Mouse (Mus musculus): ENCODE results near the gene Rabl6. TPM values are rescaled to one million over a fixed set of nuclear protein-coding genes. Genes with fewer than 3 reads are reported as not detected.
A peak's percentile ranks its signal among the peaks of the same experiment; 100 is the strongest.

The Rabl6 gene
- polyA plus RNA-seq, 1 experiment from 2014 or later: 78.3 TPM

- no peak overlapping the region for H3K4me2 ChIP-seq (replicated peaks)
- no peak overlapping the region for H3K27ac ChIP-seq
- H3K4me3 ChIP-seq: no peak overlapping the region
- WGBS: 96% methylated on average over 8 of the region's 8 CpGs
- H3K9me3 ChIP-seq: no peaks in the 10 kb centered on the region
- no peaks in the 10 kb centered on the region for H3K27me3 ChIP-seq (replicated peaks)
- H3K36me3 ChIP-seq: peaks cover 92% of the 10 kb centered on the region
- no peak overlapping the region for H3K9ac ChIP-seq
- ATAC-seq (ENCODE audit: low FRiP score, low read depth): no peak
- H3K4me1 ChIP-seq: peaks cover 5% of the 10 kb centered on the region; the same call in 1 of the 2 replicates
Observed at GRCm38 (mm10) chr2:25588227-25588907, 20.0 kb downstream of the Rabl6 start.

- H3K4me3 ChIP-seq: no peak overlapping the region
- no peaks in the 10 kb centered on the region for H3K9me3 ChIP-seq
- WGBS: 90% methylated on average over 8 of the region's 8 CpGs
- H3K9ac ChIP-seq: no peak overlapping the region
- H3K27ac ChIP-seq: no peak overlapping the region
- no peak for ATAC-seq (ENCODE audit: low FRiP score, low read depth)
- peaks cover 85% of the 10 kb centered on the region for H3K36me3 ChIP-seq
- H3K4me1 ChIP-seq: peaks cover 16% of the 10 kb centered on the region
- no peak overlapping the region for H3K4me2 ChIP-seq (replicated peaks)
- no peaks in the 10 kb centered on the region for H3K27me3 ChIP-seq (replicated peaks)
Observed at GRCm38 (mm10) chr2:25587290-25587689, 21.0 kb downstream of the Rabl6 start.

GRCm38 (mm10) chr2:25585601-25586000 is 22.7 kb downstream of the Rabl6 start:
- 87% methylated on average over 3 of the region's 3 CpGs for WGBS
- no peak overlapping the region for H3K4me3 ChIP-seq
- H3K9me3 ChIP-seq: no peaks in the 10 kb centered on the region
- peaks cover 5% of the 10 kb centered on the region for H3K27me3 ChIP-seq (replicated peaks)
- no peak overlapping the region for H3K9ac ChIP-seq
- peaks cover 31% of the 10 kb centered on the region for H3K4me1 ChIP-seq
- no peak overlapping the region for H3K4me2 ChIP-seq (replicated peaks)
- peaks cover 69% of the 10 kb centered on the region for H3K36me3 ChIP-seq
- no peak for ATAC-seq (ENCODE audit: low FRiP score, low read depth)
- no peak overlapping the region for H3K27ac ChIP-seq

DNA sequence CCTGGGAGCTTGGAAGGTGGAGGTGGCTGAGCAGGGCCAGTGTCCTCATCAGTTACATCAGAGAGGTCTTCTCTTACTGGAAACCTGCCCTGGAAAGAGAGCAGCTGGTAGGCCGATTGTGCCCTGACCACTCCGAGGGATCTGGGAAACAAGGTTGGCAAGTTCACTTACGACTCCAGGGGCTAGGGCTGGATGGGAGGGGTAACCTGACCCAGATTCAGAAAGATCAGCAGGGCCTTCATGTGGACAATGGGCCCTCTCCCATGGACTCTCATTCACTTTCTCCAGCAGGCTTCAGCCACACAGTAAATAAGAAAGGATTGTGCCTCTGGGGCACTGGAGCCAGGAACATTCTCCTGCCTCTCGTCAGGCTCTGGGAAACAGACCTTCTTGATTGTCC is 23.5 kb downstream of the Rabl6 start:
- no peak for ATAC-seq (ENCODE audit: low FRiP score, low read depth)

DNA sequence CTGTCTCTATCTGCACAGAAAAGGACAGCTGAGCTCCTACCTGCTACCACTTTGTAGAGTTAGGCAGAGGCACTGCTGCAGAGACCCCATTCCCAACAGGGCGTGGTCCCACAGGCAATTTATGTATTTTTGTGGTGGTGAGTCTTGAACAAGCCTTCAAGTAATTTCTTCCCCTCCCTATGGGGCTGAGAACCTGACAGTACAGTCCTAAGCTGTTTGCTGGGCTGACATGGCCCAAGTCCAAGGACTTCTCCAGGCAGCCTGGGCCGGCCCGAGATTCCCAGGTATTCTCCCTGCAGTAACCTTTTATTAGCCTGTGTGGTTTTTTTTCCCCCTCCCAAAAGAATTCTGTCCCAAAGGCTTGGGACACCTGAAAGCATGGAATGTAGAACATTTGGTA is 24.2 kb downstream of the Rabl6 start:
- Histone ChIP-seq H3K4me3 (no peak overlapping the region), H3K9me3 (no peaks in the 10 kb centered on the region), H3K36me3 (peaks cover 57% of the 10 kb centered on the region), H3K4me2 (replicated peaks) (no peak overlapping the region), H3K27ac (no peak overlapping the region), H3K9ac (no peak overlapping the region), H3K27me3 (replicated peaks) (peaks cover 20% of the 10 kb centered on the region), H3K4me1 (peaks cover 42% of the 10 kb centered on the region)
- ATAC-seq (ENCODE audit: low FRiP score, low read depth): no peak
- 92% methylated on average over 3 of the region's 3 CpGs for WGBS

More for the DNA sequence above, 23.5 kb downstream of the Rabl6 start:
- no peak overlapping the region for H3K4me3 ChIP-seq
- no peak overlapping the region for H3K4me2 ChIP-seq (replicated peaks)
- WGBS: 86% methylated on average over 4 of the region's 4 CpGs
- H3K9ac ChIP-seq: no peak overlapping the region
- peaks cover 35% of the 10 kb centered on the region for H3K4me1 ChIP-seq
- H3K9me3 ChIP-seq: no peaks in the 10 kb centered on the region
- H3K36me3 ChIP-seq: peaks cover 62% of the 10 kb centered on the region
- peaks cover 13% of the 10 kb centered on the region for H3K27me3 ChIP-seq (replicated peaks)
- no peak overlapping the region for H3K27ac ChIP-seq

- Histone ChIP-seq H3K4me3 (no peak overlapping the region), H3K9me3 (no peaks in the 10 kb centered on the region), H3K27me3 (replicated peaks) (peaks cover 26% of the 10 kb centered on the region), H3K27ac (no peak overlapping the region), H3K4me2 (replicated peaks) (no peak overlapping the region), H3K9ac (no peak overlapping the region), H3K4me1 (peaks cover 47% of the 10 kb centered on the region), H3K36me3 (peaks cover 53% of the 10 kb centered on the region)
- 77% methylated on average over 4 of the region's 4 CpGs for WGBS
- no peak for ATAC-seq (ENCODE audit: low FRiP score, low read depth)
Observed at GRCm38 (mm10) chr2:25583571-25583970, 24.8 kb downstream of the Rabl6 start.

DNA sequence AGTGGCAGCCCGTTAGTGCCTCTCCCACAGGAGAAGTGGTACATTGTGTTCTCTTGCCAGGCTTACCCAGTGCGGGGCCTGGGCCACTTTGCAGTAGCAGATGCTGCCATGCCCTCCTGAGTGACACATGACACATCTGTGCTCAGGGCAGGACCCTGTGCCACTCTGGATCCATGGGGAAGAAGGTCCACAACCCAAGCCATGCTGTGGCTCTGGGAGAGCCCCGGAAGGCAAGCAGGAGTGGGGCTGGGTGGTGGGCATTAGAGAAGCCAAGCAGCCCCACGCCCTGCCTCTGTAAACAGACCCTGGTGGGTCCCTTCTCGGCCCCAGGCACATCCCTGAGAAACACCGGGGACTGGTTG is 25.2 kb downstream of the Rabl6 start:
- Histone ChIP-seq H3K4me3 (no peak overlapping the region), H3K27ac (no peak overlapping the region), H3K36me3 (peaks cover 49% of the 10 kb centered on the region), H3K9me3 (no peaks in the 10 kb centered on the region), H3K4me2 (replicated peaks) (no peak overlapping the region; the same call in 1 of the 2 replicates), H3K27me3 (replicated peaks) (peaks cover 30% of the 10 kb centered on the region), H3K9ac (no peak overlapping the region), H3K4me1 (peaks cover 51% of the 10 kb centered on the region)
- WGBS: 79% methylated on average over 6 of the region's 6 CpGs
- 0 out of 2 replicates have a peak, but pooled peaks have one; percentile 8 for ATAC-seq (ENCODE audit: low FRiP score, low read depth)

DNA sequence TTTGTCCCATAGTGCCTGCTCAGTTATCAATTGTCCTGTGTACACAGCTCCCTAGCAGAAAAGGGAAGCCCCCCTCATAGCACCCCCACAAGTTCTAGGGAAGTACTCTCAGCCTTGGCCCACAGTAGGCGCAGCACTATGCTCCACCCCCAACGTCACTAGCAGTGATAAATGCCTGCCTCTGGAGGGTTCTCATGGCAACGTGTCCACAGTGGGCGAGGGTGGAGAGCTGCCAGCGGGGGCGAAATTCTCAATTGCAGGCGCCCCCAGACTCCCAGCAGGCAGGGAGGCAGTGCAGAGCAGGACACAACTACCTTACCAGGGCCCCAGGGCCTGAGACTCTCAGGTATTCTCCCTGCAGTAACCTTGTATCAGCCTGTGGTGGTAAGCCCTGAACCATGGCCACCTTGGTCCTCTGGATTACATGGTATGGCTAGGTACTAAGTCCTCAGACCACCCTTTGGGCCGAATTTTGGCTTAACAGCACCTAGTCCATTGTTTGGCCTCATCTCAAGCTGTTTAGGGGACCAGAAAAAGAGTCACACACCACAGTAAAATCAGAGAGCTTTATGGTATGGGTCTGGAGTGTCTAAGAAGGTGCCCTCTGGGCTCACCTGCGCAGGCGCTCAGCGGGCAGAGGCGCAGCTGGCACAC is 25.7 kb downstream of the Rabl6 start:
- no peak overlapping the region for H3K4me3 ChIP-seq
- H3K9ac ChIP-seq: no peak overlapping the region
- peaks cover 57% of the 10 kb centered on the region for H3K4me1 ChIP-seq
- peaks cover 36% of the 10 kb centered on the region for H3K27me3 ChIP-seq (replicated peaks)
- no peaks in the 10 kb centered on the region for H3K9me3 ChIP-seq
- 45% methylated on average over 12 of the region's 12 CpGs for WGBS
- peak overlapping the region; percentile 60 for H3K4me2 ChIP-seq (replicated peaks)
- 0 out of 2 replicates have a peak, but pooled peaks have one; percentile 28 for ATAC-seq (ENCODE audit: low FRiP score, low read depth)
- no peak overlapping the region; the same call in 1 of the 2 replicates for H3K27ac ChIP-seq
- peaks cover 44% of the 10 kb centered on the region for H3K36me3 ChIP-seq

- peaks cover 62% of the 10 kb centered on the region for H3K4me1 ChIP-seq
- no peak; the same call in 1 of the 2 replicates for ATAC-seq (ENCODE audit: low FRiP score, low read depth)
- no peaks in the 10 kb centered on the region for H3K9me3 ChIP-seq
- H3K4me3 ChIP-seq: no peak overlapping the region
- H3K4me2 ChIP-seq (replicated peaks): peak overlapping the region; percentile 60
- H3K27me3 ChIP-seq (replicated peaks): peaks cover 42% of the 10 kb centered on the region
- peaks cover 37% of the 10 kb centered on the region for H3K36me3 ChIP-seq
- H3K27ac ChIP-seq: no peak overlapping the region
- WGBS: 41% methylated on average over 6 of the region's 6 CpGs
- H3K9ac ChIP-seq: no peak overlapping the region
Observed at GRCm38 (mm10) chr2:25581901-25582301, 26.4 kb downstream of the Rabl6 start.

DNA sequence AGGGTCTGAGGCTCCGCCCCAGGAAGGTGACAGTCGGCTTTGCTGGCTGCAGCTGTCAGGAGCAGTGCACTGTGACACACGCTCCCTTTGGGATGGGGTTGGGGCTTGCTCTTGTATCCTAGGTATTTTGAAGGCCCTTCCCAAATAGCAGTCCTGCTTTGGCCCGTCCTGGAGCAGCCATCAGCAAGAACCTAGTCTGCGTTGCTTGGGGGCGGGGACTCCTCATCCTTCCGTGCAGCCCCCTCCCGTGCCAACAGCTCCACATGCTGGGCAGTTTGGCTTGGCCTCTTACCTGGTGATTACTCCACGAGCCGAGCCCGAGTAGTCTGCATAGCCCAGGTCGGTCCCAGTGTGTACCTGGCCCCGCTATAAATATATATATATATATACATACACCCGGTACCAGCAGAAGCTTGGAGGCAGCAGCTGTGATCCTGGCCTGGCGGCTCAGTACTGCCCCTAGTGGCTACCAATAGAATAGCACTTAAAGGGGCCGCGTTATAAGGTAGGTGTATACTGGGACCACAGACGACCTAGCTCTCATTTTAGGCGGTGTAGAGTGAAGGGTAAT is 26.9 kb downstream of the Rabl6 start, which contains the start of gene Ajm1:
Gene Ajm1 (minus strand): TSS at position 464 of the 571 bp plus-strand sequence.
- peak within 1 kb of the TSS; percentile 44; the same call in 1 of the 2 replicates for H3K9ac ChIP-seq
- no peaks in the 10 kb centered on the region for H3K9me3 ChIP-seq
- H3K4me2 ChIP-seq (replicated peaks): peak within 1 kb of the TSS; percentile 60
- 7% methylated on average over 19 of the region's 19 CpGs for WGBS
- peak within 1 kb of the TSS; percentile 35 for H3K4me3 ChIP-seq
- ATAC-seq (ENCODE audit: low FRiP score, low read depth): peak; percentile 56
- peaks cover 62% of the 10 kb centered on the region for H3K4me1 ChIP-seq
- H3K36me3 ChIP-seq: peaks cover 32% of the 10 kb centered on the region
- peaks cover 48% of the 10 kb centered on the region for H3K27me3 ChIP-seq (replicated peaks)
- no peak within 1 kb of the TSS; the same call in 1 of the 2 replicates for H3K27ac ChIP-seq

DNA sequence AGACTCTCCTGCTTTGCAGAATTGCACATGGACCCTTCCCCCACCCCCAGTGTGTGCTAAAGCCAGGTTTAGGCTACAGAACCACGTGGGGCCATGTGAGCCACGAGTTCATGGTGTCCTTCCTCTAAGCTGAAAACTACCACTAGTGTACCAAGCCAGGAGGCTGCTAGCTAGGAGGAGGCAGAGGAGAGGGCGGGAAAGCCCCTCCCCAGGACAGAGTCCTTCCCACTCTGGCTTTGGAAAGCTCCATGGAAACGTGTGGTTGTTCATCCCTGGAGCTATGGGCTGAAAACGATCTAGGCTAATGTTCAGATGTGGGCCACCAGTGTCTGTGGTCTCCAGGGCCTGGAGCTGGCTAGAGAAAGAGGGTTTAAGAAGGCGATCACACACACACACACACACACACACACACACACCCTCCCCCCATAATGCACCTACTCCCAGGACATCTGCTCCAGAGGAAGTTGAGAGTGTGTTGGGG is 27.7 kb downstream of the Rabl6 start:
- no peak for ATAC-seq (ENCODE audit: low FRiP score, low read depth)
- H3K9me3 ChIP-seq: no peaks in the 10 kb centered on the region
- 52% methylated on average over 6 of the region's 6 CpGs for WGBS
- H3K27me3 ChIP-seq (replicated peaks): peaks cover 55% of the 10 kb centered on the region
- no peak overlapping the region for H3K9ac ChIP-seq
- peak overlapping the region; percentile 60 for H3K4me2 ChIP-seq (replicated peaks)
- H3K27ac ChIP-seq: no peak overlapping the region
- peaks cover 65% of the 10 kb centered on the region for H3K4me1 ChIP-seq
- H3K36me3 ChIP-seq: peaks cover 27% of the 10 kb centered on the region
- H3K4me3 ChIP-seq: no peak overlapping the region
